ENCODE assay signal across 21 mouse cellular contexts in genomic region chr14:21150301-21150700, GRCm38 (mm10).
DNase-seq lines count a peak whose midpoint lies in the region; ATAC-seq and TF ChIP-seq lines count a peak whose summit lies in the region.
"Had no signal": no experiment of that assay in that cellular context is flagged by ENCODE, and none has a peak within 500 bp of the region (broad histone marks: within the 10 kb centered on the region; RNA-seq: fewer than 3 reads in every experiment).

No protein-coding gene starts in this region.

- H3K27ac ChIP-seq in heart, embryonic 13.5 days (replicated peaks) = 0 out of 2 replicates have a peak overlapping the region, but pooled peaks have one; percentile 20
- no peak overlapping the region; the same call in 1 of the 2 replicates for H3K27ac ChIP-seq in lung, postnatal 0 days (ENCODE audit: low read length)
- H3K27ac ChIP-seq in olfactory bulb, adult 2 months (ENCODE audit: insufficient read depth, low read depth, low read length) = peak overlapping the region; percentile 69
- H3K27ac ChIP-seq: hindbrain, postnatal 0 days; layer of hippocampus, adult 2 months; limb, embryonic 12.5 days had no signal

- H3K9ac ChIP-seq in heart, embryonic 13.5 days = no peak overlapping the region
- H3K9ac ChIP-seq in lung, postnatal 0 days (replicated peaks; ENCODE audit: low read depth) = no peak overlapping the region
- H3K9ac ChIP-seq: forebrain, postnatal 0 days; limb, embryonic 12.5 days had no signal

- H3K36me3 ChIP-seq in heart, embryonic 13.5 days = no peaks in the 10 kb centered on the region
- H3K36me3 ChIP-seq in lung, postnatal 0 days (ENCODE audit: insufficient read depth, low read length) = no peaks in the 10 kb centered on the region
- H3K36me3 ChIP-seq: limb, embryonic 12.5 days had no signal

- H3K4me2 ChIP-seq in heart, embryonic 13.5 days = peak overlapping the region; percentile 32
- H3K4me2 ChIP-seq in lung, postnatal 0 days (replicated peaks; ENCODE audit: low read depth, low read length) = no peak overlapping the region
- H3K4me2 ChIP-seq: limb, embryonic 12.5 days; liver, embryonic 11.5 days had no signal

- no peak for TF ChIP-seq EP300 in lung, postnatal 0 days (IDR thresholded peaks at IDR 0.05)

- no peak overlapping the region for H3K4me3 ChIP-seq in heart, embryonic 13.5 days
- H3K4me3 ChIP-seq in lung, postnatal 0 days (ENCODE audit: low read depth, low read length) = no peak overlapping the region
- no peak overlapping the region for H3K4me3 ChIP-seq in olfactory bulb, adult 2 months (ENCODE audit: insufficient read depth, low read depth, low read length)
- H3K4me3 ChIP-seq: layer of hippocampus, adult 2 months; limb, embryonic 12.5 days had no signal

- WGBS in heart, embryonic 13.5 days = 46% methylated on average over 4 of the region's 4 CpGs
- 53% methylated on average over 4 of the region's 4 CpGs for WGBS in lung, postnatal 0 days
- 24% methylated on average over 4 of the region's 4 CpGs for WGBS in olfactory bulb, adult 2 months

- intact Hi-C loops in heart, postnatal 25 days (cut with DNase I) = no loop called here

- no peaks in the 10 kb centered on the region for H3K9me3 ChIP-seq in heart, embryonic 13.5 days
- no peaks in the 10 kb centered on the region for H3K9me3 ChIP-seq in lung, postnatal 0 days (ENCODE audit: low read length)
- H3K9me3 ChIP-seq: limb, embryonic 12.5 days had no signal

- no peaks in the 10 kb centered on the region for H3K27me3 ChIP-seq in heart, embryonic 13.5 days (replicated peaks)
- H3K27me3 ChIP-seq in lung, postnatal 0 days (replicated peaks; ENCODE audit: insufficient read depth, low read length) = no peaks in the 10 kb centered on the region
- H3K27me3 ChIP-seq: limb, embryonic 12.5 days had no signal

- no peak for DNase-seq in heart, postnatal 25 days (ENCODE audit: low spot score)
- DNase-seq in lung, postnatal 0 days (ENCODE audit: low spot score) = peak; percentile 17
- DNase-seq in lung, postnatal 25 days (ENCODE audit: low spot score) = no peak
- peak; percentile 47 for DNase-seq in adipocyte (ENCODE audit: low spot score)
- no peak for DNase-seq in cerebellum, adult 11-12 months
- DNase-seq: adrenal gland, postnatal 36 days; cerebellum, adult 18-20 months; cerebellum, postnatal 14 days; forebrain, postnatal 0 days; kidney, adult 9 months; kidney, postnatal 25 days; lung, adult 2 months; lung, postnatal 4 days had no signal

- ATAC-seq in heart, embryonic 13.5 days (ENCODE audit: extremely low read depth, insufficient number of reproducible peaks, low FRiP score, low TSS enrichment) = no peak
- no peak for ATAC-seq in lung, postnatal 0 days
- ATAC-seq: forebrain, postnatal 0 days; hindbrain, postnatal 0 days; intestine, embryonic 16.5 days; midbrain, embryonic 16.5 days had no signal

- H3K4me1 ChIP-seq in heart, embryonic 13.5 days = peaks cover 30% of the 10 kb centered on the region
- H3K4me1 ChIP-seq in lung, postnatal 0 days (ENCODE audit: insufficient read depth, low read depth, low read length) = no peaks in the 10 kb centered on the region
- peaks cover 3% of the 10 kb centered on the region; the same call in 1 of the 2 replicates for H3K4me1 ChIP-seq in olfactory bulb, adult 2 months (ENCODE audit: control insufficient read depth, insufficient read depth, low read length)

- TF ChIP-seq CTCF in lung, postnatal 0 days (IDR thresholded peaks at IDR 0.05) = no peak
- no peak for TF ChIP-seq CTCF in olfactory bulb, adult 2 months (IDR thresholded peaks at IDR 0.05; ENCODE audit: insufficient read depth, low read depth, low read length)

- no peak for TF ChIP-seq POLR2A in olfactory bulb, adult 2 months (IDR thresholded peaks at IDR 0.05; ENCODE audit: insufficient read depth, low read depth, low read length)

Comparison
In these comparisons a context has a peak if more than half of its experiments do, and no peak if none do; other contexts are left out.
1. DNase-seq: peak in lung, postnatal 0 days (single experiment) and adipocyte (single experiment); none in heart, postnatal 25 days (single experiment), lung, postnatal 25 days (single experiment) and cerebellum, adult 11-12 months (single experiment).